ENCODE assay signal across 31 mouse cellular contexts in genomic region chr5:36192677-36193076, GRCm38 (mm10). TPM values are rescaled to one million over a fixed set of nuclear protein-coding genes. Genes with fewer than 3 reads are reported as not detected.
DNase-seq lines count a peak whose midpoint lies in the region; ATAC-seq lines count a peak whose summit lies in the region.
"Had no signal": no experiment of that assay in that cellular context is flagged by ENCODE, and none has a peak within 500 bp of the region (broad histone marks: within the 10 kb centered on the region; RNA-seq: fewer than 3 reads in every experiment).

No protein-coding gene starts in this region.

- no peak for DNase-seq in forebrain, embryonic 10.5 days (ENCODE audit: extremely low spot score, low spot score)
- no peak for DNase-seq in forebrain, embryonic 14.5 days (ENCODE audit: low spot score)
- DNase-seq in gastrocnemius, postnatal 14 days, result peak; percentile 53
- no peak for DNase-seq in gastrocnemius, postnatal 10 days
- DNase-seq in midbrain, embryonic 10.5 days (ENCODE audit: low spot score), result no peak
- DNase-seq in skeletal muscle tissue, adult 2 months (ENCODE audit: low read depth, low spot score), result peak; percentile 62
- no peak for DNase-seq in kidney, adult 9 months
- DNase-seq: adrenal gland, postnatal 10 days; adrenal gland, postnatal 36 days; B cell, adult 2 months; cerebellum, adult 18-20 months; cerebellum, adult 9-10 months; cerebellum, postnatal 14 days; heart, adult 2 months; heart, postnatal 14 days; kidney, adult 18-20 months had no signal

- no peaks in the 10 kb centered on the region for H3K27me3 ChIP-seq in forebrain, embryonic 10.5 days (ENCODE audit: poor library complexity, severe bottlenecking)
- no peaks in the 10 kb centered on the region for H3K27me3 ChIP-seq in forebrain, embryonic 14.5 days (replicated peaks; ENCODE audit: control insufficient read depth, insufficient read depth, low read length)
- no peaks in the 10 kb centered on the region; the same call in 1 of the 2 replicates for H3K27me3 ChIP-seq in midbrain, embryonic 10.5 days (ENCODE audit: low read depth, poor library complexity, severe bottlenecking)
- no peaks in the 10 kb centered on the region for H3K27me3 ChIP-seq in midbrain, embryonic 16.5 days (ENCODE audit: control insufficient read depth, insufficient read depth, low read depth, low read length)
- H3K27me3 ChIP-seq: embryonic facial prominence, embryonic 12.5 days; forebrain, embryonic 15.5 days; Patski had no signal

- intact Hi-C loops in gastrocnemius, postnatal 14 days (cut with DNase I; ENCODE audit: low total_unique reads), result no loop called here

- H3K27ac ChIP-seq in forebrain, embryonic 10.5 days, result 0 out of 2 replicates have a peak overlapping the region, but pooled peaks have one; percentile 21
- no peak overlapping the region for H3K27ac ChIP-seq in forebrain, embryonic 14.5 days (ENCODE audit: low read depth, low read length)
- H3K27ac ChIP-seq in midbrain, embryonic 10.5 days (replicated peaks), result 0 out of 2 replicates have a peak overlapping the region, but pooled peaks have one; percentile 38
- no peak overlapping the region for H3K27ac ChIP-seq in midbrain, embryonic 16.5 days (ENCODE audit: low read length)
- H3K27ac ChIP-seq: embryonic facial prominence, embryonic 12.5 days; forebrain, embryonic 15.5 days; heart, adult 2 months; heart, embryonic 10.5 days; heart, embryonic 13.5 days; hindbrain, embryonic 14.5 days; hindbrain, postnatal 0 days had no signal

- no peak overlapping the region for H3K4me2 ChIP-seq in forebrain, embryonic 14.5 days (ENCODE audit: low read length)
- no peak overlapping the region for H3K4me2 ChIP-seq in midbrain, embryonic 16.5 days (ENCODE audit: low read length)
- H3K4me2 ChIP-seq: embryonic facial prominence, embryonic 12.5 days; forebrain, embryonic 15.5 days; heart, embryonic 13.5 days; hindbrain, embryonic 14.5 days had no signal

- H3K9ac ChIP-seq in forebrain, embryonic 14.5 days (ENCODE audit: low read length), result no peak overlapping the region
- no peak overlapping the region for H3K9ac ChIP-seq in midbrain, embryonic 16.5 days (ENCODE audit: low read depth, low read length)
- H3K9ac ChIP-seq: embryonic facial prominence, embryonic 12.5 days; forebrain, embryonic 15.5 days; heart, embryonic 13.5 days; hindbrain, embryonic 14.5 days had no signal

- H3K4me3 ChIP-seq in forebrain, embryonic 10.5 days, result no peak overlapping the region
- H3K4me3 ChIP-seq in forebrain, embryonic 14.5 days (ENCODE audit: low read depth, low read length), result no peak overlapping the region
- no peak overlapping the region for H3K4me3 ChIP-seq in midbrain, embryonic 10.5 days
- H3K4me3 ChIP-seq in midbrain, embryonic 16.5 days (ENCODE audit: low read depth, low read length), result no peak overlapping the region
- H3K4me3 ChIP-seq: embryonic facial prominence, embryonic 12.5 days; forebrain, embryonic 15.5 days; heart, adult 2 months; heart, embryonic 10.5 days; heart, embryonic 13.5 days had no signal

- ATAC-seq in forebrain, embryonic 14.5 days, result no peak
- ATAC-seq in midbrain, embryonic 16.5 days, result no peak
- ATAC-seq: forebrain, embryonic 15.5 days; hindbrain, postnatal 0 days; inflammation-experienced regulatory T-cells, adult 6 months; intestine, embryonic 16.5 days; Patski had no signal

- peaks cover 35% of the 10 kb centered on the region for H3K4me1 ChIP-seq in forebrain, embryonic 10.5 days
- 0 out of 2 replicates have a peak, but pooled peaks cover 3% of the 10 kb centered on the region for H3K4me1 ChIP-seq in forebrain, embryonic 14.5 days (ENCODE audit: control insufficient read depth, insufficient read depth, low read length)
- H3K4me1 ChIP-seq in midbrain, embryonic 10.5 days, result peaks cover 48% of the 10 kb centered on the region
- H3K4me1 ChIP-seq in midbrain, embryonic 16.5 days (ENCODE audit: control insufficient read depth, insufficient read depth, low read length), result peaks cover 19% of the 10 kb centered on the region

- no peaks in the 10 kb centered on the region for H3K9me3 ChIP-seq in forebrain, embryonic 10.5 days
- no peaks in the 10 kb centered on the region for H3K9me3 ChIP-seq in forebrain, embryonic 14.5 days (replicated peaks; ENCODE audit: control insufficient read depth, low read length)
- no peaks in the 10 kb centered on the region for H3K9me3 ChIP-seq in midbrain, embryonic 10.5 days (replicated peaks)
- no peaks in the 10 kb centered on the region for H3K9me3 ChIP-seq in midbrain, embryonic 16.5 days (replicated peaks; ENCODE audit: control insufficient read depth, low read length, poor library complexity, severe bottlenecking)
- H3K9me3 ChIP-seq: embryonic facial prominence, embryonic 12.5 days; forebrain, embryonic 15.5 days; G1E; heart, embryonic 10.5 days; heart, embryonic 13.5 days had no signal

- 78% methylated on average over 2 of the region's 2 CpGs for WGBS in forebrain, embryonic 10.5 days
- 80% methylated on average over 2 of the region's 2 CpGs for WGBS in forebrain, embryonic 14.5 days
- WGBS in midbrain, embryonic 10.5 days, result 81% methylated on average over 2 of the region's 2 CpGs
- WGBS in midbrain, embryonic 16.5 days, result 82% methylated on average over 2 of the region's 2 CpGs

- no peaks in the 10 kb centered on the region for H3K36me3 ChIP-seq in forebrain, embryonic 10.5 days (replicated peaks)
- no peaks in the 10 kb centered on the region for H3K36me3 ChIP-seq in forebrain, embryonic 14.5 days (ENCODE audit: control insufficient read depth, insufficient read depth, low read length)
- no peaks in the 10 kb centered on the region for H3K36me3 ChIP-seq in midbrain, embryonic 10.5 days
- no peaks in the 10 kb centered on the region for H3K36me3 ChIP-seq in midbrain, embryonic 16.5 days (ENCODE audit: control insufficient read depth, insufficient read depth, low read length)
- H3K36me3 ChIP-seq: embryonic facial prominence, embryonic 12.5 days; forebrain, embryonic 15.5 days; G1E; heart, embryonic 10.5 days; heart, embryonic 13.5 days had no signal

RNA-seq across cellular contexts. Expression of gene Psapl1, which starts 11.1 kb away (rescaled TPM):
- 0.10 TPM in 1 of 2 replicates, not detected in the other for polyA plus RNA-seq in forebrain, embryonic 10.5 days (2016; fragmentation: Nextera tagmentation; extraction: Ambion mirVana)
- not detected in 2 replicates for polyA plus RNA-seq in forebrain, embryonic 14.5 days (2014; fragmentation: Nextera tagmentation; extraction: Ambion mirVana)
- not detected for total RNA-seq in gastrocnemius, postnatal 14 days (2021)
- total RNA-seq in gastrocnemius, postnatal 10 days (2021), result not detected
- polyA plus RNA-seq in midbrain, embryonic 10.5 days (2016; fragmentation: Nextera tagmentation; extraction: Ambion mirVana), result not detected in 2 replicates
- polyA plus RNA-seq in midbrain, embryonic 16.5 days (2015; fragmentation: Nextera tagmentation; extraction: Ambion mirVana), result 0.07 TPM in 1 of 2 replicates, not detected in the other
- total RNA-seq: adrenal gland, adult 18-20 months; adrenal gland, postnatal 10 days; adrenal gland, postnatal 36 days; CH12.LX; granulocyte monocyte progenitor cell, adult 5-6 weeks; heart, adult 2 months; heart, postnatal 14 days; hematopoietic stem cell, adult 5-6 weeks; hindbrain, postnatal 0 days had no signal
- polyA plus RNA-seq: G1E; hindbrain, postnatal 0 days; inflammation-experienced regulatory T-cells, adult 6 months; Patski had no signal

Comparison
In these comparisons a context has a peak if more than half of its experiments do, and no peak if none do; other contexts are left out.
1. DNase-seq: peak in gastrocnemius, postnatal 14 days (single experiment) and skeletal muscle tissue, adult 2 months (single experiment); none in forebrain, embryonic 10.5 days (single experiment), forebrain, embryonic 14.5 days (single experiment), gastrocnemius, postnatal 10 days (single experiment), midbrain, embryonic 10.5 days (single experiment) and kidney, adult 9 months (single experiment).
2. H3K27ac ChIP-seq: peak in forebrain, embryonic 10.5 days (single experiment) and midbrain, embryonic 10.5 days (single experiment); none in forebrain, embryonic 14.5 days (single experiment) and midbrain, embryonic 16.5 days (single experiment).